Mouse (Mus musculus) T-helper 1 cell (primary cell): ENCODE measurements around the gene Ifit2.

ENCODE experiments used
- in situ Hi-C: fragments of 300-600 bp; cut with MboI, MseI; formaldehyde crosslinking; loops from one replicate; pipeline ENCODE4 v1.15.1; 2025; ENCODE audit warnings: high pct_unique_total_duplicates

Gene Ifit2

DNA sequence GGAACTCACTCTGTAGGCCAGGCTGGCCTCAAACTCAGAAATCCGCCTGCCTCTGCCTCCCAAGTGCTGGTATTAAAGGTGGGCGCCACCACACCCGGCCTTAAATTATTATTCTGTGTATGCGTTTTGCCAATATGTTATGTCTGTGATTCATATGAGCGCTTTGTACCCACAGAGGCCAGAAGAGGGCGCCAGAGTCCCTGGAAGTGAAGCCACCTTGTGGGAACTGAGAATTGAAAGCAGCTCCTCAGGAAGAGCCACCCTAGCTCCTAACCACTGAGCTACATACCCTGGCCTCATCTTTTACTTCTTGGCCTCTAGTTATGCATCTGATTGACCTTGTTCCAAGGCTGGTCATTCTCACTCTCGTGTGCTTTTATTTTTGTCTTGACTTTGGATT is 2.5 kb upstream of the Ifit2 start:
- in situ Hi-C loops = loop anchor here (10.0 kb wide), 1 partner anchor 117 kb away; no protein-coding TSS in a partner anchor

GRCm38 (mm10) chr19:34550205-34550533 is 325 bp upstream of the Ifit2 start:
- in situ Hi-C loops = loop anchor here (5.0 kb wide), 1 partner anchor 87 kb away; no protein-coding TSS in a partner anchor

- in situ Hi-C loops = loop anchor here (5.0 kb wide), 1 partner anchor 85 kb away; no protein-coding TSS in a partner anchor
Observed at GRCm38 (mm10) chr19:34551981-34552380, 1.5 kb downstream of the Ifit2 start.

DNA sequence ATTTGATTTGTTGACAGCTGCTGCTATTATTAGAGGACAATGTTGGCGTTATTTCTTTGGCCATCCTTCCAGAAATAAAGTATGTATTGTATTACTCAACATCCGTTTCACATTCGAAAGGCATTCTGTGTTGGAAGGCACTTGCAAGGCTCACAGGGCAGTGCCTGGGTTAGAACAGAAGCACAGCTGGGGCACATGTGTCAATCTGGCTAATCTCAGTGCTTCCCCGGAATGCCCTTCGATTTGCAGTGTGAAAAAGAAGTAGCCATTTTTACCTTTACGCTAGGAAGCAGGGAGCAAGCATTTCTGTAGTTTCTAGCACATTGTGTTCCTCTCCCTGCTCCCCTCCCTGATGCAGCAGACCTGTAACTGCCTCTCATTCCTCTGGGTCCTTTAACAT is 2.5 kb downstream of the Ifit2 start:
- in situ Hi-C loops = loop anchor here (5.0 kb wide), 1 partner anchor 84 kb away; no protein-coding TSS in a partner anchor

DNA sequence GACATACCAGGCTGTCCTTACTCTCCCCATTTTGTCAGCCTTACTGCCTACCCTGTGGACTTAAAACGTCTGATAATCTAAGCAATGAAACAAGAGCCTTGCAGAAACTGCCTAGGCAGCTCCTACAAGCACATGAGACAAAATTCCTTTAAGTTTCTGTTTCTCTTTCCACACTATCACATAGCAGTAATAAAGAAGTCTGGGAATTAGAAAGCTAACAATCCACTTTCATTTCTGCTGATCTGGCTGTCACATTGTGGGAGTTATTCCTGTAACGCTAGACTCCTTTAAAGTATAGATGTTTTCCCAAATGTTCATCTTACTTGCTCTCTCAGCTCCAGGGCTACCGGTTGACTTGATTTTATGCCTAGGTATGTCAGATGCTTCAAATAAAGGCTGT is 3.0 kb downstream of the Ifit2 start:
- in situ Hi-C loops = loop anchor here (5.0 kb wide), 1 partner anchor 84 kb away; no protein-coding TSS in a partner anchor

DNA sequence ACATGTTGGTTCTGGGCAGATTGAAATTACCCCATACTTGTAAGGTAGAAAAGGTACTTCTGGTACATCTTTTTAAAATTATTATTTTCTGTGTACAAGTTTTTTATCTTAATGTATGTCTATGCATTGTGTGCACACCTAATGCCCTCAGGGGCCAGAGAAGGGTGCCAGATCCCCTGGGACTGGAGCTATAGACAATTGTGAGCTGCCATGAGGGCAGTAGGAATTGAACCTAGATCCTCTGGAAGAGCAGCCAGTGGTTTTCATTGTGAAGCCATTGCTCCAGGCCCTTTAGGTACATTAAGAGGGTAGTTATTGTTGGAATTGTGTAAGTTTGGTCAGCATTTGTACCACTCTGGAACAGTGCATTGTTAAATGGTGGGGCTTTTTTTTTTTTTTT is 3.6 kb downstream of the Ifit2 start:
- in situ Hi-C loops = loop anchor here (5.0 kb wide), 1 partner anchor 83 kb away; no protein-coding TSS in a partner anchor

- in situ Hi-C loops = no loop called here
Observed at GRCm38 (mm10) chr19:34556621-34557020, 6.1 kb downstream of the Ifit2 start.

DNA sequence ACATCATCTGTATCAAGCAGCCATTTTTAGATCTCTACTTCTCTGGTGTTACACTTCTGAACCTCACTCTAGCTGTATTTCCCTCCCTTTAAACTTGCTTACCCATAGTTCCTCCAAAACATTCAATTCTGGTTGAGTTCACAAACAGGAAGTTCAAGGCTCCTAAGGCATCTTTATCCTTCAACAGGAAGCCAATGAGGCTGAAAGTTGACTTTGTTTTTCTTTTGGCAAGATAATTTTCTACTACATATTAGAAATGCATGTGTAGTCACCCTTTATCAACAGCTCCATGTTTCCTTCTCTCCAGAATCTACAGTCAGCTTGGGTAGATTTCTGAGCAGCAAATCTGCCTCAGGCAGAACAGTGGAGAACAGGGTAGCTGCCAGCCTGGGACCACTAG is 12.1 kb downstream of the Ifit2 start:
- in situ Hi-C loops = no loop called here

DNA sequence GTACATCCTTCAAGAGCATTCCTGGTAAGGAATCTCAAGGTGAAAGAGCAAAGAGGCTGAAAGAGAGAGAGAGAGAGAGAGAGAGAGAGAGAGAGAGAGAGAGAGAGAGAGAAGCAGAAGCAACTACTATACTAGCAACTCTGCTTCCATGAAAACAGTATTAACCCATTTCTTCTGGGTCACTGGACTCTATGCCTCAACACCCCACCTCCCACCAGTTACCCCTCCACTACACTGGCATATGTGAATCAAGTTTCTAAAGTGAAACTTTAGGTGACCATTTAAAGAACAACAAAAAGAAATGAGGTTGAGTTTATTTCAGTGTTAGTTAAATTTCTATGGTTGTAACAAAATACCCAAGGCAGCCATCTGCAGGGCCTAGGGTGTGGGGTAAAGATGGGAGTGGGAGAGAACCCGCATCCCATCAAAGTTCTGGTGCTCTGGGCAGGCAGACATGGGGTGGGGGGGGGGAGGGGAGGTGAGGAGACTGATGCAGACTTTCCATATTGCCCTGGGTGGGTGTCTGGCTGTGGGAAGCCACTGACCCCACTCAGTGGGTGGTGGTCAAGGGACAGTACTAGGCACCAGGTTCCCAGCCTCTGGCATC is 15.8 kb downstream of the Ifit2 start:
- in situ Hi-C loops = no loop called here

DNA sequence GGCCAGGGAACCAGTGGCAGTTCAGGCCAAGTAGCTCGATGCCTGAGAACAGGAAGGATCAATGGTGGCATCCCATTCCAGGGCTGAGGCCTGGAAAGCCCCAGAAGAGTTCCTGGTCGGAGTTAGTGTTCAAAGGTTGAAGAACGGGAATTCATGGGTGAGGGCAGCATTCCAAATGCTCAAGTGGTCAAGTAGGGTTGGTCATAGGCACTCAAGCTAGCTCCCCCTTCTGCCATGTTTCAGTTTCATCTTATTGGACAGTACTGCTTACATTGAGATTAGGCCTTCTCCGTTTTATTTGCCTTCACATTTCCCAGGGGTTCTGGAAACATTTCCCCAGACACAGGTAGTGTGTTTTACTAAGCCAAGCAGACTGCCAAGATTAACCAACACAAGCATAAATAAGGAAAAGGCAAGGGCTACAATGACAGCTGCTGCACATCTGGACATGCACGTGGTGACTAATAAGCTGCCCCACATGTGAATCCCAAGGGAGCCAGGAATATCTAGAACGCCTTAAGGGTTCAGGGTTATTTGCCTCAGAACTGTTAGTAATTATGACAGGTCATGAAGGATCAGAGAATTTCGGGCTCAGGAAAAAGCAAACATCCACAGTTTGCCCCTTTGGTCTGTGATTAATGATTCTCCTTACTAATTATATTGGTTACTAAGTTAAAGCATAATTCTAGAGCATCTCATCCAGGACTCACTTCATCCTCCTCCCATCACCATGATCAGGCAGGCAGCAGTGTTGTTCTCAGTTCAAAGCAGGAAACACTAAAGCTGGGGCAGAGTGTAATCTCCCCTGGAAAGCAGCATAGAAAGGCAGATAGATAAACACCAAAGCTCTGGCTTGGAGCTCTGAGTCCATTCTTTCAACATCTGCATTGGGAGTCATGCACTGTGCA is 18.7 kb downstream of the Ifit2 start:
- in situ Hi-C loops = no loop called here

GRCm38 (mm10) chr19:34569896-34570476 is 19.5 kb downstream of the Ifit2 start:
- in situ Hi-C loops = no loop called here

- in situ Hi-C loops = no loop called here
Observed at GRCm38 (mm10) chr19:34571080-34571479, 20.6 kb downstream of the Ifit2 start.

GRCm38 (mm10) chr19:34573650-34574049 is 23.2 kb downstream of the Ifit2 start:
- in situ Hi-C loops = no loop called here

DNA sequence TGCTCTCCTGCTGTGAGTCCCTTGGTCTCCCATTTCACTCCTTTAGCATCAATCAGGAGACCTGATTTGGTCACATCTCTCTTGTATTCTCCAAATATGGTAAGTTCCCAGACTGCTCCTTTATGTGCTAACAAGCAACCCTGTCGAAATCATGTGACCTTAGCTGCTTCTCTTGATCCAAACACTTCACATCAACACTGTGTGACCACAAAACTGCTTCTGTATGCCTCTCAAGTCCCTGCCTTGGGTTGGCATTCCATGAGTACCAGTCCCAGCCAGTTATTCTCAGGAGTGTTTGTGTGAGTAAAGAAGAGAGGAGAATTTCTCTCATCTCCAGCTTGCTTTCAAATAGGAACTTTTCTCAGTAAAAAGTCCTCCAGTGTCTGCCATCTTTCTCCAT is 26.6 kb downstream of the Ifit2 start:
- in situ Hi-C loops = loop anchor here (25.0 kb wide), 1 partner anchor 885 kb away; no protein-coding TSS in a partner anchor

GRCm38 (mm10) chr19:34582696-34583095 is 32.2 kb downstream of the Ifit2 start:
- in situ Hi-C loops = loop anchor here (25.0 kb wide), 1 partner anchor 880 kb away; no protein-coding TSS in a partner anchor

DNA sequence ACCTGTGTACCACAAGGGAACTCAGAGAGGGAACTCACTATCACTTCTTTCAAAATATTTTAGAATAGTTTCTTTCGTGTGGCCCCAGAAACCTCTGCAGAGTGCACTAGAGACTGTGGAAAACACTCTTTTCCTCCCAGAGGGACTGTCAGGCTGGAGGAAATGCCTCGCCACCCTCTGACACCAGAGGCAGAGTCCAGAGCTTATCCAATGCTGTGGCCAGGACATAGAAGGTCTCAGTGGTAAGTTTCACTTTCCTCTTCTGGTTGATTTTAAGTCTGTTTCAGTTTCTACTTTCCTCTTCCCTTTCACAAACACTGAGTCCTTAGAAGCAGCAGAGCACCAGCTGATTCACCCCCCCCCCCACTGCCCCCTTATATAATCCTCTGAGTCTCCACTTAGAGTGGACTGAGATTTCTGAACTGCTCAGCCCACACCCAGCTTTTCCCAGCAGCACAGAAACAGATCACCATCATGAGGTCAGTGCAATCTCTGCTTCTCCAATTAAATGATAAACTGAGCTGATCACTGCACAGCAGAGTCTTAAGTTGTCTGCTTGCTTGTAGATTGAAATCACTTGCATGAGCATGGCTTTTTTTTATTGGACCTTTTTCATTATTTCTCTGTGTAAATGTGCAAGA is 32.8 kb downstream of the Ifit2 start, which contains the start of gene Ifit3:
Gene Ifit3 (plus strand): TSS at position 406 of the 641 bp plus-strand sequence.
- in situ Hi-C loops = loop anchor here (25.0 kb wide), 1 partner anchor 879 kb away; no protein-coding TSS in a partner anchor

DNA sequence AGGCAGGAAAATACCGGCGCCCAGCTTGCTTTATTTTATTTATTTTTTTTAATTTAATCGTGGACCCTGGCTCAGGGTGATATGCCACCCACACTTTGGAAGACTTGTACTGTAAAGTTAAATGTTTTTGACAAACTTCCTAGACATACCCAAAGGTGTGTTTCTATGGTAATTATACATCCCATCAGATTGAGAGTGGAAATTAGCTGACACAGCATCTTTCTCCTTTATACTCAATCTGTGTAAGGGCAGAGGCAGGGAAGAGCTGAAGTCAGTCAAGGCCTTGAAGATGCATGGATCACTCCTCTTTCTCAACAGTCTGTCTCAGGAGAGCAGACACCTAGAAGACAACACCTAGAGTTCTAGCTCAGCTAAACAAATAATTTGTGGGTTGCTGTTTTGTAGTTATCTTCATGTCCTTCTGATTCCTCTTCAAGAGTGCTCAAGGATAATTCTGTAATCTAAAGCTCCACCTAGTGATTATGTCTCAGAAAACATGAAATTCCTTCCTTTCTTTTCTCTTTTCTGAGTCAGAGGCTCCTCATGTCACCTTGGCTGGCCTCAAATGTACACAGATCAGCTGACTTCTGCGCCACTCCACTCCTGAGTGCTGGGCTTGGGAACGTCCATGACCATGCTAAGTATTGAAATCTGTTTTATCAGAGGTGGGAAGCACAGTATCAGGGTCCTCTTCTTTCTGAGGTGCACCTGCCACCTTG is 35.4 kb downstream of the Ifit2 start:
- in situ Hi-C loops = loop anchor here (25.0 kb wide), 1 partner anchor 876 kb away; no protein-coding TSS in a partner anchor

- in situ Hi-C loops = loop anchor here (25.0 kb wide), 1 partner anchor 874 kb away; no protein-coding TSS in a partner anchor
Observed at GRCm38 (mm10) chr19:34587898-34588692, 37.6 kb downstream of the Ifit2 start.

DNA sequence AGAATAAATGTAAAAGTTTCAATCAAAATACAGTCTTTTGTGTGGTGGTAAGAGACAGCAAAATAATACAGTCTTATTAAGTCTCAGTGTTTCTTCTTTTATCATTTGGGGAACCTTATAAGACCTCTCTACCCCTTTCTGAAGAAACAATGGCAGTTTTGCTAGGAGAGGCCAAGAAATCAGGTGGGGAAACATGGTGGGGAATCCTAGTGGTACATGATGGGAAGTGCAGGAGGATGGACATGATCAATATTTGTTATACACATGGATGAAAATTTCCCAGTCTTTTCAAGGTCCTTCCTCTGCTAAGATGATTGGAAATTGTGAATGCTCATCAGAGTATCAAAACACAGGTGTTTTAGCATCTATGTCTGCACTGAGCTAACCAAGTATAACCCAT is 38.5 kb downstream of the Ifit2 start:
- in situ Hi-C loops = loop anchor here (25.0 kb wide), 1 partner anchor 873 kb away; no protein-coding TSS in a partner anchor

GRCm38 (mm10) chr19:34593456-34593855 is 43.0 kb downstream of the Ifit2 start:
- in situ Hi-C loops = loop anchor here (25.0 kb wide), 1 partner anchor 869 kb away; no protein-coding TSS in a partner anchor
